Mouse (Mus musculus): Measurements from ENCODE around the gene Tecta. TPM values are rescaled to one million over a fixed set of nuclear protein-coding genes. Genes with fewer than 3 reads are reported as not detected.

Gene Tecta
- total RNA-seq, 2 experiments from 2014 or later: 0.09 to 0.21 TPM

Small RNA genes lying within 50 kb of the gene (microRNA-seq; reads per million reads assigned to microRNA genes)
- 0 reads per million in 2 experiments for gene Gm44311

Other genes with a start within 250 kb of the Tecta start
- gene Sc5d, start 135.7 kb downstream of the Tecta start, total RNA-seq (2021): 10 to 100 TPM; 56.0 to 61.6 TPM
- 10 to 100 TPM; 47.5 to 47.7 TPM for gene Tbcel, start 107.9 kb upstream of the Tecta start, total RNA-seq (2021)